Mouse (Mus musculus) heart, postnatal 4 days (tissue): ENCODE results near the gene Sec31a. TPM values are rescaled to one million over a fixed set of nuclear protein-coding genes. Genes with fewer than 3 reads are reported as not detected.

Source experiments
- DNase-seq: peaks from one replicate; pipeline ENCODE4 v3.0.0; 2021
- total RNA-seq, 2 experiments: library from RNA; stranded (reverse); gene quantifications; 2 replicates each; pipeline ENCODE4 v1.2.3; 2021

The Sec31a gene
- total RNA-seq, 2 experiments from 2014 or later, result 156 to 166 TPM

DNA sequence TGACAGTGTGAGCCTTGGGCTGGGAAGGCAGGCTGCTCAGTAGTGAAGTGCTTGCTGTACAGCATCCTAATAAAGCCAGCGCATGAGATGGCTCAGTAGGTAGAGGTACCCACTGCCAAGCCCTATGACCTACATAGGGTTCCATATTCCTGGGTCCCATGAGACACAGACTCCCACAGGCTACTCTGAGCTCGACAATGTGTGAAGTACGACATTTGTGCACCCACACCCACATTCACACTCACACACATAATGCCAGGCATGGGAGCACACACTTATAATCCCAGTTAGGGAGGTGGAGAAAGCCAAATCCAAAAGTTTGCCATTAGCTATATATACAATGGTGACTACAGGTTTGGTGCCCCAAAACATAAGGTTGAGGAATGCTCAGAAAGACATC, 19.3 kb downstream of the Sec31a start:
- no peak for DNase-seq

DNA sequence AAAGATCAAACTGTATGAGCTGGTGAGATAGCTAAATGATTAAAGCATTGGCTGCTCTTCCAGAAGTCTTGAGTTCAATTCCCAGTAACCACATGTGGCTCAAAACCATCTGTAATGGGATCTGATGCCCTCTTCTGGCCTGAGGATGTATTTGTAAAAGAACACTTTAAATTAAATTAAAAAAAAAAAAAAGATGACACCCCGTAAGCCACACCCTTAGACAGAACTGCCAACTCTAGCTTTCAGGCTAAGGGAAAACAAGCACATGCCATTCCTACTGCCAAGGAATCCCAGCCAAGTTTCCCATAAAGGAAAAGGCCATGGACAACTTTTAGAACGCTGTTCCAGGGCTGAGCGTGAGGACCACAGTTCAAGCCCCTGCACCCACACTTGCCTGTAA, 22.4 kb downstream of the Sec31a start:
- DNase-seq, result no peak

DNA sequence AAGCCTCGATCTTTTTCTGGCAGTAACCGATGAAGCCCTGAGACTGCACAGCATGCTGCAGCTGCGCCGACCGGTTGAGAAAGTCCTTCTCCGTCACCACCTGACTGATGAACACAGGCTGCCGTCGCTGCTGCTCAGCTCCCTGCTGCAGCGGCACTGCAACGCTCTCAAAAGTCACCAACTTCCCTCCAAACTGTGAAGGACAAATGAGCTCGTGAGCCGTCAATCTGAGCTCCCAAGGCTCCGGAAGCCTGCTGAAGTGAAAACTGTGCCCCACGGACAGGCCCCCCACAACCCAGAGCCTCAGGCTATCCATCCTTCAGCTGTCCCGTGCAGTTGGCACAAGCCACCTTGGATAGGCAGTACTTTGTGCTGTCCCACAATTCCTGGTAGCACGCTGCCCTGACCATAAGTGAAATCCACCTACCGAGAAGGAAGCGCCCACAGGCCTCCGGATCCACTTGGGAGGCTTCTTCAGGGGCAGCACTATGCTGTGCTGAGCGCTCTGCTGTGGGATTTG, 23.5 kb downstream of the Sec31a start:
- DNase-seq, result no peak

DNA sequence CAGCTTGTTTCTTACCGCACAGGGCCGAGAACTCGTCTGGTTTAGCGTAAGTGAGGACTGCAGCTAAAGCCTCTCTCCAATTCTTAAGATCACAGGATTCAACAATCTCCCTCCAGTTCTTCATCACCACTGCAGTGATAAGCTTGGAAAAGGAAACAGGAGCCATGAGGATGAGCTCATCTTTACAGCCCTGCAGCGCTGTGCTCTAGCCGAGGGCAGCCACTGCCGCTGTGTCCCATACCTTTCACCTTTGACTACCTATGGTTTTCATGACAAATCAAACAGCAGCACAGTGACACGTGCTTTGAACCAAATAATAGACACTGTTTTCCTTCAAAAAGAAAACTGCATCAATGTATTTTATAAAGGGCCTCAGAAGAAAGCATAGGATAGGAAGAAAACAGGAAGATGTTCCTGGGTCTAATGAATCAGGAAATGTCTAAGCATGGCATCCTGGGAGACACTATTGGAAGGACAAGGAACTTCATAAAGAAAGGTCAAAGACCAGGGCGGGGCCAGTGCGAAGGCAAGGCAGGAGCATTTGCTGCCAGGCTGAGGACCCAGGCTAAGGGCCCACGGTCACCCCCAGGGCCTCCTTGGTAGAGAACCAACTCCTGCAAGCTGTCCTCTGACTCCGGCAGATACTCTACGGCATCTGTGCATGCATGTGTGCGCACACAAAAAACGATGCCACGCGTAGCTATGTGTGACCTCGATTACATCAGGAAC, 32.1 kb downstream of the Sec31a start:
- DNase-seq, result no peak

DNA sequence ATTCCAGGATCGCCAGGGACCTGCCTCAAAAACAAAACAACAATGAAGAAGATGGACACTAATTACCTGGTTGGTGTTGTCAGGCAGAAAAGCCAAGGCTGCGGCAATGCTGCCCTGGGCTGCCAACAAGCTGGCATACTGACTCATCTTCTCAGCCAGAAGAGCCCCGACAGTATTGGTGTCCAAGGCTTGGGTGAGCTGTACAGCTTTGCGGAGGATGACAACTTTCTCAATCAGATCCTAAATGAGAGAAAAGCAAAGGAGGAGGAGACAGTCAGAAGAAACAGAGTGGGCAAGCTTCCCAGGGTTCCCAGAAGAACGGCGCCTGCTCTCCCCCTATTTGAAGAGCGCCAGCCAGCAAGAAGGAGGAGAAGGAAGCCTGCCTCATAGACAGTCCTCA, 34.9 kb downstream of the Sec31a start:
- DNase-seq, result no peak

DNA sequence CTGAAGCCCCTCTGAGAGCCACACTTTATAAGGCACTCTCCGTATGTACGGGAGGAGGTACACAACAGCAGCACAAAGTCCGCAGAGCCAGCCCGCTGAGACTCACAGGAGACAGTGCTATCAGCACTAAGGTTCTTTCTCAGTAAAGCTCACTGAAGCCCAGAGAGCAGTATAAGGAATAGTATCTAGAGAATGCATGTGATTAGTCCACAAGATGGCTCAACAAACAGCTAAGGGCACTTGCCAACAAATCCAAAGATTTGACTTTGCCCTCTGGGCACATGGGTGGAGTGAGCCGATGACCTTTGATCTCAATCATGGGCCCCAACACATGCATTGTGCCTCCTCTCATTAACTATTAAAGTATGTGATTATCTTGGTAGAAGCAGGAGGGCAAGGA, 35.8 kb downstream of the Sec31a start:
- DNase-seq, result no peak

DNA sequence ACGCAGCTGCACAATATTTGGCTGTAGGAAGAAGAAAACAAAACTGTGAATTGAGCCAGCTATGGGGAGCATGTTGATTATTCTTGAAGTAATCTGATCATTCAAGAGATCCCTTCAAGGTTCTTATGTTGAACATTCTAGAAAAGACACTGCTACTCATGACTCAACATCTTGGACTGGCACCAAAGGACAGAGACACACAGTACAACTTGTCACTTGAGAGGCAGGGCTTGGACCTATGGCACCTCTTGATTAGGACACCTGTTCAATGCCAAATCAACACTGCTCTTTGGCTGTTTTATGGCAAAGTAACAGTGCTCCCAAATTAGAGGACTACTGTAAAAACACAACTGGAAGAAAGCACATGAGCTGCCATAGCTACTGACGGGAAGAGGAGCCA, 37.1 kb downstream of the Sec31a start:
- DNase-seq, result no peak

DNA sequence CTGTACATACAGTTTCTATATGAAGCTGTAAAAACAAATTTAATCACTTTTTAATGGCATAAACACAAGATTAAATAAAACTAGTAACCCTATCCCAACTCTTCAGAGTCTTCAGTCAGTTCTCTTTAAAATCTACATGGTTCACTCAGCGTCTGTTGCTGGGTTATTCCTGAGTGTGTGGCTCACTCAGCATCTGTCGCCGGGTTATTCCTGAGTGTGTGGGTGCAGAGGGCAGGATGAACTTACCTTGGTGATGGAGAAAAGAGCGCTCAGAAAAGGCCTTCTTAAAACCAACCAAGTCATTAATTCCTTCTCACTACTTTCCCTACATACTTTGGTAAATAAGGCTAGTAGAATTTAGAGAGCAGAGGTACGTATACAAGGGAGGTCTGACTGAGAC, 37.8 kb downstream of the Sec31a start:
- DNase-seq, result no peak

DNA sequence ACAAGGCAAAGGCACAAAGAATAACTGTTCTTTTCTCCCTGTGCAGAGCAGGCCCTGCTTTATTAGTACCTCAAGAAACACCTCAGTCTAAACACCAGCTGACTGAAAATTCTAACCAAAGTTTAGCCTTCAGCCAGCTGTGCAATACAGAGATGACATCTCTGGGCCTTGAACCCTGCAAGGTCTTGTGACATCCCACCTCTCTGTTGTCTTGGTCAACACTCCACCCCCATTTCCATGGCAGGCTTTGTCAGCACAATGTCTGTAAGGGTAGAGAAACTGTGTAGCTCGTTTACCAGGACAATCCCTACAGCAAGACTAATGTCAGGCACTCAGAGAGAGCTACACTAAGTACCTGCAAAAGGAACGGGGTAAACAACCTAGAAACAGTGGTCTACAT, 38.7 kb downstream of the Sec31a start:
- DNase-seq, result no peak

DNA sequence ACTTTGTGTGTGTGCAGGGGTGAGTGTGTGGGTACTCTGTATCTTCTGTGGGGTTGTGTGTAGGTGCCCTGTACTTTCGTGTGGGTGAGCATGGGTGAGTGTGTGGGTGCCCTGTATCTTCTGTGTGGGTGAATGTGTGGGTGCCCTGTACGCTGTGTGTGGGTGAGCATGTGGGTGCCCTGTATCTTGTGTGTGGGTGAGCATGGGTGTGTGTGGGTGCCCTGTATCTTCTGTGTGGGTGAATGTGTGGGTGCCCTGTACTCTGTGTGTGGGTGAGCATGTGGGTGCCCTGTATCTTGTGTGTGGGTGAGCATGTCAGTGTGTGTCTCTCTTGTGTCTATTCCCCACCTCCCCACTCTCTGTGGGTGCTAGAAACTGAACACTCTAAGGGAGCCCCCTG, 41.3 kb downstream of the Sec31a start:
- DNase-seq, result no peak

DNA sequence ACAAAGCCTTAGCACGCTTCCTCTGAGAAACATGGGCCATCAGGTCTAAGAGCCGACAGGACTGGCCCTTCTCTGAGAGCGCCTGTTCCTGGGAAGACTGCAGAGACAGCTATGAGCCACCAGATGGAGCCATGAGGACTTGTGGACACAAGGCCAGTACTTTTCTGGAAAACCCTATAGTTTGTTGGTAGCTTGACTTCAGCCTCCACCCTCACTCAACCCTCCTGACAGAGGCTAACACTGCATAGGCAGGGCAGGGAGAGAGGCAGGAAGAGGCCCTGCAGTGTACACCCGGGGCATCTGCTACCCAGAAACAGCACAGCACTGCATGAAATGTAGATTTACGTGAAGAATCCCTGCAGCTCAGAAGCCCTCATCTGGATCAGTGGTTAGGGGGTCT, 42.1 kb downstream of the Sec31a start:
- DNase-seq, result peak; percentile 55

DNA sequence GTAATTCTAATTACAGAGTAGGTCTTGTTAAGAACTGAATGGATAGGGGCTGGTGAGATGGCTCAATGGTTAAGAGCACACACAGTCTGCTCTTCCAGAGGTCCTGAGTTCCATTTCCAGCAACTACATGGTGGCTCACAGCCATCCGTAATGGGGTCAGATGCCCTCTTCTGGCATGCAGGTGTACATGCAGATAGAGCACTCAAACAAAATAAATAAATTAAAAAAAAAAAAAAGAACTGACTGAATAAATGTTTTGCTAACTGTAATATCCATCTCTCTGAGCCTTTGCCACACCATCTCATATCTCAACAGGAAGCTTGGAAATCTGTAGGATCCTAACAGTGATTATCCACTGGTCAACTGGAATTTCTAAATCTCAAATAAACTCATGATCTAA, 45.1 kb downstream of the Sec31a start:
- DNase-seq, result no peak

DNA sequence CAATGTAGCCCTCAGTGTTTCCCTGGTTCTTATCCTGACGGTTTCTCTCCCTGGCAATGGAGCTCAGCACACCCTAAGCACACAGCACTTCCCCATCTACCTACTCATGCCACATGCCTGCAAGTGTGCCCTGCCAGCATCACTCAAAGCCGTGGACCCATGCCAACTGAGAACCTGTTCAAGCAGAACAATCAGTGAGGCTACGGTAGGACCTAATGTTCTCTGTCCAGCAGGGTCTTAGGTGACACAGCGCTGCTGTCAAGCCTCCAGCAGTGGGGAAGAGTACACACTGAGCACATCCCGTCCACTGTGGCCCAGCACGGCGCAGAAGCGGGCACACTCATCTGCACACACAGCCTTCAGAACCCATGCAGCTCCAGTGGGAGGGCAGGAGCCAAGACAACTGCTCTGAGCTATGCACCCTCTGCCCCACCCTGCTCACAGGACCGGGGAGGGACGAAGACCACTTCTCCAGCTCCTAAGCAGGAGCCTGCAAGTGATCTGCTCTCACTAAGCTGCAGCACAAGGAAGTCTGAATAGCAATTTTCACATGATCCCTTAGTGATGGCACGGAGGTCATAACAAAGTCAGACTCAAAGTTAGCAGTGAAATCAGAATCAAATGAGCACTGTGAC, 46.1 kb downstream of the Sec31a start:
- DNase-seq, result peak; percentile 78

DNA sequence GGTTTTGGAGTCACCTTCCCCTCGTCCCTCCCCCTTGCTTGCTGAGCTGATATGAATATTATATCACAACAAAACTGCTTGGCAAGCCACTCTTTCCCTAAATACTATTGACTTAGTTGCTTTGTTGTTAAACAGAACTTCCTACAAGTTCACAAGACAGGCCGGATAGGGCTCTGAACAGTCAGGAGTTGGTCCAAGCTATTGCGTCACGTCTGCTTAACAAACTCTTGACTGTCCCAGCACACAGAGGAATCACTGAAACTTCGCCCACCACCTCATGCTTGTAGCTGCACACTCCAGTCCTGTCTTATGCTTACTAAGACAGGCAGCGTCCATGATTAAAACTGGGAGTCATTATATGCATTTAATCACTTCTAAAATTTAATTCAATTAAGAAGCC, 46.9 kb downstream of the Sec31a start:
- DNase-seq, result no peak

DNA sequence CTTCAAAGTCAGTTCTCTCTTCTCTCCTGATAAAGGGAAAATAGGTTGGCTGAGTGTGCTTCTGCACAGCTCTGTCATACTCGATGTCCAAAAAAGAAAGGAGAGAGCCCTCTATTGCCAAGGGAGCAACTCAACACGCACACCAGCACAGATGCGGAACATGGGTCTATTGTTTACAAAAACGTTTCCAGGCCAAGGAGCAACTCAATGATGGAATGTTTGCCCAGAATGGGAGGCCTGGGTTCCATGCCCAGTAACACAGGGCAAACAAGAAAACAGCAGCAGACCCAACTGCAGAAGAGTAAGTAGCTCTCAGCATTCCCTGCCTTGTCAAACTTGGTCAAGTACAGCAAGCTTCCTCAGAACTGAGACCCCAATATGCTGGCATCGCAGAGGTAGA, 47.5 kb downstream of the Sec31a start:
- DNase-seq, result no peak

DNA sequence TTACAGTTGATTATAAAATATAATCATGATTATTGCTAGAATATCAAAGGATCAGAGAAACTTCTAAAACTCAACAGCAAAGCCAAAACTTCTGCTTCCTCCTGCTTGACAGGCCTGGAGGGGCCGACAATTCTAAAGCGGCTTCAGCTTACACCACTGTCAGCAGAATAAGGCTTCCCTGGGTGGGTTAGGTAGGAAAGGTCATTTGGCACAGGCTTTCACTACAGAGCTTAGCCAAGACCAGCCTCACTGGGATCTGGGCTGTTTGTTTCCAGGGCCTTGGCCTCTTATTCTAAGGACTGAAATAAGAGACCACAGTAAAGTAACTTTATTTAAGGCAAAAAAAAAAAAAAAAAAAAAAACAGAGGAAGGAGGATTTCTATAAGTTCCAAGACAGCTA, 49.0 kb downstream of the Sec31a start:
- DNase-seq, result no peak

DNA sequence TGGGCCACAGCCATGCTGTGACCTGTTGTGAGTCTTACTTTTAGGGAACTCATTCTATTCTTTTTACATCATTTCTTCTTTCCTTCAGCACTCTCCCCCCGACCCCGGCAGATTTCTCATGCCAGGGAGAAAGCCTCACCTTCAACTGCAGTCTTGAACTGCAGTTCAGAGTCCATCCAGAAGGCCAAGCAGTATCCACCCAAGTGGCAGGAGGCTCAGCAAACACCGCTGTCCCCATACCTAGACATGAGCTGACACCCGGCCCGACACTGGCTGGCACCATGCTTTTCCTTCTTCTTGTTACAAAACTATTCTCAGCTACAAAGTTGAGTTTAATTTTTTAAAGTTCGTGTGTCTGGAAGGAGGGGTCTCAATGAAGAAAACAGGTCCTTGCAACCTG, 55.7 kb downstream of the Sec31a start:
- no peak for DNase-seq

DNA sequence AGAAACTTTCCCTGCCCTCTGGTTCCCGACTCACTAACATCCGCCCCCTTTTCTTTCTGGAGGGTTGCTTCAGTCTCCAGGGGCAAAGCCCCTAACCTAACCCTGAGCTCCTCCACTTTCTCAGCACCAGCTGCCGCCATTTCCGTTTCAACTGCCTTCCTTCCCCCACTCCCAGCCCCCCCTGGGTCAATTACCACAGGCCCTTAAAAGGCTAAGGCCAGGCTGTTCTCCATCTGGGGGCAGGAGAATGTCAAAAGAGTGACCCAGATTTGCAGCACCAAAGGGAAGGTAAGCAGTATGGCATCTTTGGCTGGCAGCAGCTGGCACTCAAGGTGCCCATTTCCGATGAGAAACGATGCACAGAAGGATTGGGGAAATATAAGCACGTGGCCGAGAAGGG, 57.7 kb downstream of the Sec31a start:
- DNase-seq, result no peak

DNA sequence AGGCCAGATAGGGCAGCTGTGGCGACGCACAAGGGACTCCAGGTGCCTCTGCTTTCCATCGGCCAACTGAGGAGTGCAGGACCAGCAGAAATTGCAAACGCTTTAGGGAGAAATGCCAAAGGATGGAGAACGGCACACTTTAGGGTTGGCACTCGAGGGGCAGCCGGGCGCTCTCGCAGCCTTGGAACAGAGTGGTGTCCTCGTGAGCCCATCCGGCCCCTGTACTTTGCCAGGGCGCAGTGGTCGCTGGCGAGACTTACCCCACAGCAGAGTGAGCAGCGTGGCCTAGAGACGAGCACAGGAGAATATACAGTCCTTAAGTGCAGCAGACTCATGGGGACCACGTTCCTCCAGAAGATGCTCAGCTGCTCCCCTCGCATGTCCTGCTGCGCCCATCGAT, 61.4 kb downstream of the Sec31a start:
- DNase-seq, result no peak

DNA sequence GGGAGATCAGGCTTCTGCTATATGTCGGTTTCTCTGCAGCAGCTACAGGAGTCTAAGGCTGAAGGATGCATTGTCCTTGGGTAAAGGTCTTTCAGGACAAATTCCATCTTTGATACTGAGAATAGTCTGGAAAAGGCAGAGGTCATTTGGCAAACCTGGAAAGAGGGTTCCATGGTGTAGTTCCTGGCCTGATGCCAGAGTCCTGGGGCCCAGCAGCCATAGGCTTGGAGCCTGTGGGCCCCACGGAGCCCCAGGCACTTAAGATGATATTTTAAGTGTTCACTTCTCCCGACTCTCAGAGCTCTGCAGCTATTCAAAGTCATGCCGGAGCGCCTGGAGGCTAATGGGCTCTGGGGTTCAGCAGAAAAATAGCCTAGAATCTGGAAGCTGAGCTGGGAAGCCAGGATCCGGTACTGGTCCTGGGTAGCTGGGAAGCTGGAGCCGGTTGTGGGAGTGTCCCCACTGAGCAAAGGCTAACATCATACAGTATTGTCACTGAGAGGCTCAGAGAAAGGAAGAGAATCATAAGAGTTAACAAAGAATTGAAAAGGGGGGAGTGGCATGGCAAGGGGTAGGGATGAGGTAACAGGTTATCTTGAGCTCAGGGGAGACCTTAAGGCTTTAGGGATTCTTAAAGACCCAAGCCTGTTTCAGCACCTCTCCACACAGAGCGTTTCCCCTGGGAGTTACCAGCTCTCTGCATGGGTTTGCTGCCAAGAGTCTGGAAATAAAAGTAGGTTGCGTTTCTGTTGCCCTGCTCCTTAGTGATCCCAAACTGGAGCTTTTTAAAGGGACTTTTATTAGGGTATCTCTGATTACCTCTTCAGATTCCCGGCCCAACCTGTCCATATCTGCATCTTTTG, 62.8 kb downstream of the Sec31a start:
- DNase-seq, result peak; percentile 66

DNA sequence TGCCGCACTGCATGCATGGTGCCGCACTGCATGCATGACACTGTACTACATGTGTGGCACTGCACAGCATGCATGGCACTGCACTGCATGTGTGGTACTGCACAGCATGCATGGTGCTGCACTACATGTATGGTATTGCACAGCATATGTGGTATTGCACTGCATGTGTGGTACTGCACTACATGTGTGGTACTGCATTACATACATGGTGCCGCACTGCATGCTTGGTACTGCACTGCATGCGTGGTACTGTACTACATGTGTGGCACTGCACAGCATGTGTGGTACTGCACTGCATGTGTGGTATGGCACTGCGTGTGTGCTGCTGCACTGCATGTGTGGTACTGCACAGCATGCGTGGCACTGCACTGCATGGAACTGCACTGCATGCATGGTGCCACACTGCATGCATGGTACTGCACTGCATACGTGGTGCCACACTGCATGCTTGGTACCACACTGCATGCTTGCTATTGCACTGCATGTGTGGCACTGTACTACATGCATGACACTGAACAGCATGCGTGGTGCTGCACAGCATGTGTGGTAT, 65.1 kb downstream of the Sec31a start:
- DNase-seq, result no peak

DNA sequence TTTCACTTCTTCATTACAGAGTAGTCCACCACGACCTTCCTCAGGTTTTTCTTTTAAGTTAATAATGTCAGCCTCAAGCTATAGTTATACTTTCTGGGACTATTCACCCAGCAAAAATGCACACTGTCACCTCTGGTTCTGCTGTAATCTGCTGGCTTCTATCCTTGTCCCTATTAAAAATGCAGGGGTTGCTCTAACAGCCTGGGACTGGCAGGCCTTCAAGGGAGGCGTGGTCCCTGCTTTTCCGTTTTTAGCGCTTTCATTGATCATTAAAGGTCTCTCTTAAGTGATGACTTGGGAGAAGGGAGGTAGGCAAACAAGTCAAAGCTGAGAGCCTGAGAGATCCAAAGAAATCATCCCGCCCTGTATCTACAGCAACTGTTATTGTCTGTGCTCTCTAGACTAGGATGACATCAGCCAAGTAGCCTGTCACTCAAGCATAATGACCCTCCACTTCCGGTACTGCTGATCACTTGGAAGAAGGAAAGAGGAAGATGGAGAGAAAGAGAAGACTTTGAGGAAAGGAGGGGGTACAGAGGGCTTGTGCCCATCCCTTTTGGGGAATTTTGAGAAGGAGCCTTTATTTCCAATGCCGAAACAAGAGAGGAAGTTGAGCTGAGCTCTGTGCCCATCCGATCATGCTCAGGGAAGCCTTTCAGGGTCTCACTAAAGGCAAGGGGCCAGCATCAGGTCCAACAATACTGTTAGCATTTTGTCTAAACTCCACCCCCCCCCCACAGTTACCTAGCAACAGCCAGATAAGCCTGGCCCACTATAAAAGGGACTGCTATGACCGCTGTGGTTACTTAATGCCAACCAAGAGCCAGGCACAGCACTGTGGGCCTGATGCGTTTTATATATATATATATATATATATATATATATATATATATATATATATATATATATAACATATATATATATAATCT, 66.5 kb downstream of the Sec31a start:
- DNase-seq, result no peak
